Mouse (Mus musculus) thymus, postnatal 4 days (tissue): Measurements from ENCODE around the gene Fcer1g.
"Not testable (repeated sequence)": the region's sequence is repeated elsewhere in the genome, so short reads cannot be mapped to it uniquely, and the experiment has no call there.

Experiments used
- DNase-seq: peaks from one replicate; pipeline ENCODE4 v3.0.0; 2021

Fcer1g gene

GRCm38 (mm10) chr1:171263666-171264461, 29.7 kb upstream of the Fcer1g start:
- DNase-seq, result no peak

- DNase-seq, result no peak
These were observed 29.0 kb upstream of the Fcer1g start for GRCm38 (mm10) chr1:171263185-171263611.

- DNase-seq, result no peak
These were observed 28.5 kb upstream of the Fcer1g start for GRCm38 (mm10) chr1:171262594-171263130.

DNA sequence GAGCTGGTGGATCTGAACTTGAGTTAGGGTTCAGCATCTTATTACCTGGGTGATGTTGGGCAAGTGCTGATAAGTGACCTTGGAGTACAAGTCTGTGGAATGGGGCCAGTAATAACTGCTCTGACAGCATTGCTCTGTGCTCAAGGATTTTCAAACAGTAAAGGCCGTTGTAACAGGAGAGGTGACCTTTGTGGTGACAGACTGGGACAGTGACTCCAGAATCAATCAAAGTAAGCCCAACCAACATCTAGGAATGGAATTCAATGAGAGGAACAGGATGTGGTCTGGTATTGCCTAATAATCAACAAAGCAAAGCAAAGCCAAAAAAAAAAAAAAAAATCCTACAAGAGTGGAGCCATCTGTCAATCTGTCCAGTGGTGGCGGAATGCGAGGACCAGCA, 26.2 kb upstream of the Fcer1g start:
- no peak for DNase-seq

DNA sequence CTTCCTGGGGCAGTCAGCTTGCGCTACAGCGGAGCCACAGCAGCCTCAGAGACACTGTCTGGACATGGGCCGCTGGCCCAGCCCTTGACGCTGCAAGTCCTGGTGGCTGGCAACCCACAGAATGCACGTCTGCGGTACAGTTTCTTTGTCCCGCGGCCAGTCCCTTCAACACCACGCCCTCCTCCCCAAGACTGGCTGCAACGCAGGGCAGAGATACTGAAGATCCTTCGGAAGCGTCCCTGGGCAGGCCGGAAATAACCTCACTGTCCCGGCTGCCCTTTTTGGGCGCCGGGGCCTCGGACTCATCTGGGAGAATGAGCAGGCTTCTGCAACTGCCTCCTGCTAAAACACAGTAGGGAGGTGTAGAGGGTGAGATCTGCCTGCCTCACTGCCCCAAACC, 24.8 kb upstream of the Fcer1g start:
- DNase-seq, result no peak

- no peak for DNase-seq
These were observed 23.6 kb upstream of the Fcer1g start for GRCm38 (mm10) chr1:171257781-171258180.

- peak; percentile 73 for DNase-seq
These were observed 22.9 kb upstream of the Fcer1g start for GRCm38 (mm10) chr1:171256937-171257548.

- no peak for DNase-seq
These were observed 22.1 kb upstream of the Fcer1g start for GRCm38 (mm10) chr1:171256095-171256818.

DNA sequence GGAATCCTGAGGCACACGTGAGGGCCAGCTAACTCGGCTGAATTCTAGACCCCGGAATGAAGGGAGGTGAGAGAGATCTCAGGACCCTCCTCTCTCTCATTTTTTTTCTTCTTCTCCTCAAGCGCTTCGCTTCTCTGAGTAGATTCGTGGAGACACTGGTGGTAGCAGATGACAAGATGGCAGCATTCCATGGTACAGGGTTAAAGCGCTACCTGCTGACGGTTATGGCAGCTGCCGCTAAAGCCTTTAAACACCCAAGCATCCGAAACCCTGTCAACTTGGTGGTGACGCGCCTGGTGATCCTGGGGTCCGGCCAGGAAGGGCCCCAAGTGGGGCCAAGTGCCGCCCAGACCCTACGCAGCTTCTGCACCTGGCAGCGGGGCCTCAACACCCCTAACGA, 18.2 kb upstream of the Fcer1g start:
- no peak for DNase-seq

DNA sequence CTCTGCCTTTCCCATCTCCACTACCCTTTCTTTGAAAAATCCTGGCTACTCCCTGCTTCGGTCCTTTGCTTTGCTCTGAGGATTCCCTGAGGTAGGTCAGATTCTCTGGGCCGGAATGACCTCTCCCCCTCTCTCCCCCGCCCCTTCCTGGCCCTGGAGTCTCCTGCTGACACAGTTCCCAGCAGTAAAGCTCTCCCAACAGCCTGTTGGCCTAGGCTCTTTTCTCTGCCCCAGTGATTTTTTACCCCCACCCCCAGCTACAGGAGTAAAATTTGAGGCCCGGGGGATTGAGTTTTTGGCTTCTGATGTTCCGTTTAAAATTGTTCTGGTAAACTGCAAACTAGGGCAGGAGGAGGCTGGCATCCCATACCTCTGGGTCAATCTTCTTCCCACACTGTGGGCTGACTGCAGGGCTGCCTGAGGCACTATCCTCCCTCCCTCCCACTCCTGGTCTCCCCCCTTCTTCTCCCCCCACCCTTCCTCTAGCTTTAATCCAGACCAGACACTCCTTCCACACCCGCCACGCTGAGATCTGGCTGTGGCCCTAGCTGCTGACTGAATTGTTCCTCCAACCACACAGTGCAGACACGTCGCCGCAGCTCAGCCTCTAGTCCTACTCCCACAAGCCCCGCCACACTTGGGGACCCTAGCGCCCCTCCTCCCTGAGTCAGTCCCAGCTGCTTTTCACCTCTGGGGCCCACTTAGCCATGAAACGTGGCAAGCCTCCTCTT, 17.6 kb upstream of the Fcer1g start:
- peak; percentile 42 for DNase-seq

- DNase-seq, result no peak
These were observed 16.8 kb upstream of the Fcer1g start, which contains the start of gene Ndufs2 for GRCm38 (mm10) chr1:171250680-171251593. Gene Ndufs2, minus strand, starts transcription at chr1:171251388.

DNA sequence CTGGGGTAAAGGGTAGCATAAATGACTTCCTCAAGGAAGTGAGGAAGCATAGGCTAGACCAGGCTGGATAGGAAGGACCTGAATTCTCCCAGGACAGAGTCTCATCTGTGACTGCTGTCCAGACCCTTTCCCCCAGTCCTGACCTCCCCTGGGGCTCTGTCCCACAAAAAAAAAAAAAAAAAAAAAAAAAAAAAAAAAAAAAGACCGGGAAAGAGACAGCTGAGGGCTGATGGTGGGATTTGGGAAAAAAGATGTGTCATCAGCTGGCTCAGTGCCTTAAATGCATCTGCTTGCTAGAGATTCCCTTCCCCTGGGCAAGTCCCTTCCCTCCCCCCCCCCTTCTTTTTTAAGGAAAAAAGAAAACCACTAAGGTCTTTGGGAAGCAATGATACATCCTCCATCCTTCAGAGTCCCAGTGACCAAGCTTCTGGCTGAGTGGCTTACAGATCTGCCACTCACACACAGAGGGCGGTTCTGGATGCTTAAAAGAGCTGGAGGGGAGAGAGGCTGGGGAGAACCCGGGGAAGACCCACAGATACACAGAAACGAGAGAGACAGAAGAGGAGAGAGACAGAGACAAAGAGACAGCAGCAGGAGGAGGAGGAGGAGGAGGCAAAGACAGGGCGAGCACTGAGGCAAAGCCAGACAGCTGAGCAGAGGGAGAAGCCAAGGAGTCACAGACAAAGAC, 15.9 kb upstream of the Fcer1g start, which contains the start of gene Adamts4:
Gene Adamts4 (plus strand): TSS at position 509 of the 688 bp plus-strand sequence.
- DNase-seq, result no peak

GRCm38 (mm10) chr1:171248386-171249226, 14.4 kb upstream of the Fcer1g start:
- DNase-seq, result no peak

DNA sequence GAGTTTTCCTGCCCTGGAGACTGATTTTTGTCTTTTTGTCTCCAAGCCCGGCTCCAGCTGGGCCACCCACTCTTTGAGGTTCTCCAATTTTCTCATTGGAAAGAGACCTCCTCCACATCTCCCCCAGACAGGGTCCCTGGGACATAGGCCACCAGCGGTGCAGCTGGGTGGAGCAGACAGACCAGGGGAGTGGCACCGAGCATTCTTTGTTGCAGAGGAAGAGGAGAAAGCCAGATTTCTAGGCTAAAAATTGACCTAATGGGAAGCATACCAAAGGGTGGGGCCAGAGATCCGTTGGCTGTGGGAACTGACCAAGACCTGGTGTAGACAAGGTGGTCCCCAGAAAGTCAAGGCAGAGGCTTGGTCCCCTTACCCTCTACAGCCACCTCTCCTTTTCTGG, 13.8 kb upstream of the Fcer1g start:
- DNase-seq, result no peak

DNA sequence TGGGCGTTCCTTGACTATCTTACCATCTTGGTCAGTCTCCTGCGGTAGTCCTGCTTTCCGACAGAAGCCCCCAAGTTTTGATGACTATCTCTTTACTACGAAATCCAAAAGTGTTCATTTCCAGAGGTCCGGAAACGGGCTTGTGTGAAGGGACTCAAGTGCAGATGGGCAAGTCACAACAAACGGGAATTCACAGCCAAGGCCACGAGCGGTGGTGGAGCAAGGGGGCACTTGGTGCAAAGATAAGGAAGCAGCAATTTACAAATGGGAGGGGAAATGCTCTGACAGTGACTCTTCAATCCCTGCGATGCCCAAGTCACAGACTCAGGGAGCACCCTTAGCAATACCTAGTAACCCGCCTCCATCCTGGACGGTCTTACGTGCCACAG, 13.3 kb upstream of the Fcer1g start:
- peak; percentile 57 for DNase-seq

DNA sequence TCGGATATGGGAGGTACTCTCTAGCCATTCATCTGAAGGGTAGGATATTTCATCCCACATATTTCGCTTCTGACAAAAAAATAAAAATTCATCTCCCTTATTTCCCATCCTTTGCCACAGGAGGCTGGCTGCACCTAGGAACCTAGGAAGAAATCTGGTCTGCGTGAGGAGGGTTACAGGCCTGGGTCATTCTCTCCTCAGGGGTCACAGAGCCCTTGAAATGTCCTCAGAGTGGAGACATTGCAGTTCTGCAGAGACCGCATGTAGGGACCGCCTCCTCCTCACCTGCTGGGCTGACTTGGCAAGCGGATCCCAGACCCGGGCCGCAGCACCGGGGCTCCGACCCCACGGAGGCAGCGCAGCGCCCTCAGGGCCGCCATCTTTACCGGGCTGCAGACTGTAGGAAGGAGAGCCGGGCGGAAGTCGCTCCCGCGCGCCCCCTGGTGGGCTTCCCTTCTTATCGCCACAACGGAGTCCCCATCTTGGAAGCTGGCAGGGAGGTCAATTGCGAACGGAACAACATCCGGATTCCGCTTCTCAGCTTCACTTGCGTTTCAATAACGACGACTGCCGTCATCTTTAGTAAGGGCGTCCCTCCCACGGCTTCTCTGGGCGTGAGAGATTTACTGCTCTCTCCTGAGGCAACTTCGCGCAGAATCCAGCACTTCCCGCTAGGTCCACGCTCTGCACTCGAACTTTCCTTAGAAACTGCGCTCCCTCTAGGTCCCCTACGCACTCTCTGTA, 12.7 kb upstream of the Fcer1g start:
- DNase-seq, result peak; percentile 98

DNA sequence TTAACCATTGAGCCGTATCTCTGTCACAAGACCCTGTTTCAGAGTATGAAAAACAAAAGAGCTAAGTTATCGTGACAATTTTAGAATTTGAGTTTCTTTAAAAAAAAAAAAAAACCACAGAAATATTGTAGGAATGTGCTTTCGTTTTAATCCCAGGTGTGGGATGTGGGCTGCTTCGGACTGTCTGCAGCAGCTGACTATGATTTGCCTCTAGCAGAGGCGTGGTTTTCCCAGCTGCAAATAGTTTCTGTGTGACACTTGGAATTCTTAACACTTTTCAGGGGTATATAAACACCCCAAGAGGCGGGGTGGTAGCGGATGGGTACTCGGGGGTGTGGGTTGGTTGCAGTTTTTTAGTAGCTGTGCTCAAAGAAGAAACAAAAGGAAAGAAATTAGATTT, 11.2 kb upstream of the Fcer1g start:
- DNase-seq, result no peak

DNA sequence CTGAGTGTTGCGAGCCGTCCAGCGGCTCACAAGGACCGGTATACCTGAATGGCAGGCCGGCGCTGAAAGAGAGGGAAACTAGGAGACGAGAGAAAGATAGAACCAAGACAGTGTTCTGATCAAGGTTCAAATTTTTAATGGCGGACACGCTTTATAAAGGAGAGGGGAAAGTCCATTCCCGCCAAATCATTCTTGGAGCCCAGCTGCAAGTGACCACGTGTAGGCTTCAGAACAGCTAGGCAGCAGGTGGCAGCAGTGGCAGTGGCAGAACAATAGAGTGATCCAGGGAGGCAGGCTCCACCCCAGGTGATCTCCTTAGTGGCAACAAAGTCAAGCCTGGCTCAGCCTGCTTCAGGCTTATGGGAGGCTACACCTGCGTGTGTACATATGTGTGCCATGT, 7.8 kb upstream of the Fcer1g start:
- DNase-seq, result not testable (repeated sequence)

GRCm38 (mm10) chr1:171240911-171241310, 6.7 kb upstream of the Fcer1g start:
- DNase-seq, result no peak
